Mouse (Mus musculus) CH12.LX (cell line): ENCODE data around the gene Prmt3. TPM values are rescaled to one million over a fixed set of nuclear protein-coding genes. Genes with fewer than 3 reads are reported as not detected.

ENCODE experiments used
- DNase-seq: peaks from one replicate; pipeline ENCODE4 v3.0.0-alpha.2; 2013; ENCODE audit errors: extremely low read depth
- H3K27ac ChIP-seq: 2 replicates; pipeline ENCODE4 v1.5.1; 2012; ENCODE audit warnings: low read depth, mild to moderate bottlenecking, control low read depth, moderate library complexity; ENCODE audit not compliant: insufficient read depth
- H3K27me3 ChIP-seq: replicated peaks from 2 replicates; pipeline ENCODE3; 2012; ENCODE audit warnings: inconsistent platforms
- H3K36me3 ChIP-seq, 2 experiments: replicated peaks in 1 of 2; 2 replicates each; pipeline versions ENCODE3 to v1.6.1; 2012; ENCODE audit warnings: inconsistent platforms in 1 of 2, low read length in 1 of 2, mild to moderate bottlenecking in 1 of 2, mixed read lengths in 1 of 2, moderate library complexity in 1 of 2; ENCODE audit not compliant: control insufficient read depth in 1 of 2, insufficient read depth in 1 of 2
- H3K4me1 ChIP-seq, 2 experiments: 2 replicates each; pipeline ENCODE4 v1.6.1; 2012; ENCODE audit warnings: inconsistent platforms in 1 of 2, moderate library complexity in 1 of 2; ENCODE audit not compliant: insufficient read depth in 2 of 2, control insufficient read depth in 1 of 2
- H3K4me2 ChIP-seq: 2 replicates; pipeline ENCODE4 v1.6.1; 2012; ENCODE audit warnings: low read depth, mild to moderate bottlenecking, control low read depth; ENCODE audit not compliant: poor library complexity, insufficient read depth, severe bottlenecking
- H3K4me3 ChIP-seq, 3 experiments: fragments of 150-350 bp in 1 of 3; sonication (generic) in 1 of 3; replicated peaks in 1 of 3; 2 replicates each; pipeline versions ENCODE3 to v1.5.1; 2011 to 2012; ENCODE audit warnings: low read depth in 2 of 3, low read length in 2 of 3, mild to moderate bottlenecking in 2 of 3, moderate library complexity in 2 of 3, control low read depth in 1 of 3, improper control_type of control experiment in 1 of 3, inconsistent platforms in 1 of 3, mixed read lengths in 1 of 3; ENCODE audit not compliant: poor library complexity in 1 of 3
- H3K79me2 ChIP-seq: replicated peaks from 2 replicates; pipeline ENCODE4 v1.6.1; 2012; ENCODE audit warnings: mild to moderate bottlenecking, moderate library complexity; ENCODE audit not compliant: control insufficient read depth, poor library complexity, insufficient read depth, severe bottlenecking; ENCODE audit errors: extremely low read depth
- H3K9ac ChIP-seq: 2 replicates; pipeline ENCODE4 v1.6.1; 2012; ENCODE audit warnings: low read depth, mild to moderate bottlenecking, control low read depth, moderate library complexity; ENCODE audit not compliant: insufficient read depth
- H3K9me3 ChIP-seq: replicated peaks from 2 replicates; pipeline ENCODE3; 2012; ENCODE audit warnings: low read length, inconsistent platforms, mixed read lengths
- E2F4 ChIP-seq: IDR thresholded peaks from 2 replicates; pipeline ENCODE4 v1.6.1; 2011; ENCODE audit warnings: low read depth, low read length, improper control_type of control experiment; ENCODE audit not compliant: insufficient replicate concordance
- ELF1 ChIP-seq: IDR thresholded peaks from 2 replicates; pipeline ENCODE4 v1.6.1; 2014; ENCODE audit warnings: low read depth, mild to moderate bottlenecking, inconsistent platforms, low read length, improper control_type of control experiment
- JUN ChIP-seq: IDR thresholded peaks from 2 replicates; pipeline ENCODE4 v1.6.1; 2011; ENCODE audit warnings: low read depth, mild to moderate bottlenecking, low read length, improper control_type of control experiment, moderate library complexity; ENCODE audit not compliant: insufficient read depth
- KAT2A ChIP-seq: IDR thresholded peaks from 2 replicates; pipeline ENCODE4 v1.6.1; 2012; ENCODE audit warnings: low read length, improper control_type of control experiment, inconsistent platforms; ENCODE audit not compliant: insufficient replicate concordance
- MAFK ChIP-seq: IDR thresholded peaks from 2 replicates; pipeline ENCODE4 v1.6.1; 2011; ENCODE audit warnings: low read length, improper control_type of control experiment; ENCODE audit not compliant: insufficient replicate concordance
- NELFE ChIP-seq: IDR thresholded peaks from 2 replicates; pipeline ENCODE4 v1.6.1; 2011; ENCODE audit warnings: low read depth, low read length, improper control_type of control experiment
- NRF1 ChIP-seq: IDR thresholded peaks from 2 replicates; pipeline ENCODE4 v1.6.1; 2014; ENCODE audit warnings: low read depth, mild to moderate bottlenecking, inconsistent platforms, low read length, improper control_type of control experiment, moderate library complexity
- RAD21 ChIP-seq: IDR thresholded peaks from 2 replicates; pipeline ENCODE4 v1.6.1; 2011; ENCODE audit warnings: low read depth, mild to moderate bottlenecking, low read length, improper control_type of control experiment, moderate library complexity
- SMC3 ChIP-seq: IDR thresholded peaks from 2 replicates; pipeline ENCODE4 v1.6.1; 2011; ENCODE audit warnings: low read depth, low read length, improper control_type of control experiment
- TCF12 ChIP-seq: IDR thresholded peaks from 2 replicates; pipeline ENCODE4 v1.6.1; 2014; ENCODE audit warnings: low read depth, mild to moderate bottlenecking, inconsistent platforms, low read length, improper control_type of control experiment
- USF2 ChIP-seq: conservative IDR thresholded peaks from 2 replicates; pipeline ENCODE4 v1.6.1; 2011; ENCODE audit warnings: low read depth, low read length, improper control_type of control experiment
- dilution Hi-C: fragments of 300-500 bp; cut with MboI; formaldehyde crosslinking; loops from 2 replicates; pipeline ENCODE4 v1.14.3; 2020; ENCODE audit warnings: low sequenced_read_pairs; ENCODE audit not compliant: extremely low pct_unique_long_range_greater_than_20kb, extremely low pct_ligation_motif_present
- in situ Hi-C: fragments of 300-500 bp; cut with MboI; formaldehyde crosslinking; loops from 3 replicates; pipeline ENCODE4 v1.14.3; 2019; ENCODE audit warnings: low sequenced_read_pairs, low pct_ligation_motif_present, low pct_unique_long_range_greater_than_20kb, mixed read lengths
- polyA plus RNA-seq: library from polyadenylated mRNA; unstranded; fragments of >175 nt; gene quantifications from 2 replicates; pipeline ENCODE4 v1.2.1, GENCODE M21; 2012; ENCODE audit warnings: low read depth; ENCODE audit not compliant: insufficient read length
- total RNA-seq, 2 experiments: library from RNA; depleted of rRNA; stranded (reverse); fragments of 300-350 nt in 1 of 2; fragments of >200 nt in 1 of 2; gene quantifications; 2 replicates each; pipeline ENCODE4 v1.2.3; 2012 to 2014

Prmt3 gene
- total and polyA plus RNA-seq, 3 experiments, result 47.9 to 86.0 (median 54.5) TPM

DNA sequence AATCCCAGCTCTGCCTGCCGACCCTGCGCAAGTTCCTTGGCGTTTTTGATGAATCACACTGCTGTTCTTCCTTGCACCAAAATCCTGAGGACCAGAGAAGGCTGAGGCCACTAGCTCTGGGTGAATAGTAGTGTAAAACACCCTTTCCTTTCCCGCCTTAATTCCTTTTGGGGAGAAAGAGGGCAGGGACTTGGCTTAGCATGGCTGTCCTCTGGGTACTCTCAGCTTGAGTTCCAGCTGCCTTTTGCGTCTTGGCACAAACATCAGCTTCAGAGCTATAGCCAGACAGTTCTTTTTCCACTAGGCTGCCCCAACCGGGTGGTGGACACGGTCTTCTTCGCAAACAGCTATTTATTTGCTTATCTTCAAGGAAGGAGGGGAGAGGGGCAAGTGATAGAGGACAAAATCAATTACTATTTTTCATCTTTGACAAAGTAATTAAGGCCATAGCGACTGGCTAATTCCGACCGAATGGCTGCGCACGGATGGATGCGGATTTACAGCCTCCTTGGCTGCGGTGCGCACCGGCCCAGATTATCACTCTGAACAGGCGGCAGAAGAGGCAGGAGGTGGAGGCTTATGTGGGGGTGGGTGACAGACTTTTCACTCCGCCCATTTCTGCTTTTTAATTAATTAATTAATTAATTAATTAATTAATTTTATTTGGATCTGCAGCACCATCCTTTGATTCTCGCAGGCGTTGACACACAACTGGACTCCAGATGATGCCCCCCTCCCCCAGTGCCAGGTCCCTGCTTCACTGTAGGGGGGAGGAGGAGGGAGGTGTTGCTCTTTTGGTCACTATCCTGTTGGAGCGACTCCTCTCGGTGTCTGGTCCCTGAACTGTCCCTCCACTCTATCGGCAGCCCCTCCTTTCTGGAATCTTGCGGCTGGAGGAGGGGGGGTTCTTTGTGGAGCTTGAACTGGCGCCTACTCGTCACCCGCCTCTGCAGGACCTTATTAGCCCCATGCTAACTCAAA, 129.3 kb downstream of the Prmt3 start:
- Histone ChIP-seq H3K4me1 (peaks cover 12 to 14% of the 10 kb centered on the region in 2 experiments), H3K27me3 (no peaks in the 10 kb centered on the region)

More for the DNA sequence above, 129.3 kb downstream of the Prmt3 start:
- dilution Hi-C loops, result no loop called here
- Histone ChIP-seq H3K36me3 (no peaks in the 10 kb centered on the region), H3K9me3 (no peaks in the 10 kb centered on the region), H3K9ac (no peak overlapping the region), H3K4me2 (peak overlapping the region; percentile 47), H3K79me2 (no peaks in the 10 kb centered on the region), H3K27ac (no peak overlapping the region), H3K4me3 (peak overlapping the region in 1 of 3 experiments; percentile 17)
- TF ChIP-seq MAFK (no peak), NELFE (no peak), RAD21 (no peak), TCF12 (no peak), ELF1 (no peak), KAT2A (no peak), USF2 (no peak), E2F4 (no peak), SMC3 (no peak), JUN (no peak), NRF1 (no peak)
- in situ Hi-C loops, result loop anchor here (25.0 kb wide), 1 partner anchor 295 kb away; no protein-coding TSS in a partner anchor
- DNase-seq, result no peak

Other genes with a start within 250 kb of the Prmt3 start
- not detected in 2 replicates for gene Dbx1, start 141.5 kb upstream of the Prmt3 start, total RNA-seq (2012; rRNA removed)
- 0.14 and 0.43 TPM in 2 replicates for gene Dbx1, start 141.5 kb upstream of the Prmt3 start, total RNA-seq (2014; rRNA removed)
- 0.11 TPM in 1 of 2 replicates, not detected in the other for gene Dbx1, start 141.5 kb upstream of the Prmt3 start, polyA plus RNA-seq
- not detected in 2 replicates for gene Htatip2, start 19.2 kb upstream of the Prmt3 start, total RNA-seq (2012; rRNA removed)
- gene Htatip2, start 19.2 kb upstream of the Prmt3 start, total RNA-seq (2014; rRNA removed), result not detected in 2 replicates
- gene Htatip2, start 19.2 kb upstream of the Prmt3 start, polyA plus RNA-seq, result not detected in 2 replicates
- not detected in 2 replicates for gene Slc6a5, start 131.8 kb downstream of the Prmt3 start, total RNA-seq (2012; rRNA removed)
- gene Slc6a5, start 131.8 kb downstream of the Prmt3 start, total RNA-seq (2014; rRNA removed), result not detected in 2 replicates
- not detected in 2 replicates for gene Slc6a5, start 131.8 kb downstream of the Prmt3 start, polyA plus RNA-seq
- not detected in 2 replicates for gene Nell1, start 196.5 kb downstream of the Prmt3 start, total RNA-seq (2012; rRNA removed)
- gene Nell1, start 196.5 kb downstream of the Prmt3 start, total RNA-seq (2014; rRNA removed), result not detected in 2 replicates
- gene Nell1, start 196.5 kb downstream of the Prmt3 start, polyA plus RNA-seq, result not detected in 2 replicates